Mouse (Mus musculus) heart, embryonic 10.5 days (tissue): ENCODE data around the gene Hic1. TPM values are rescaled to one million over a fixed set of nuclear protein-coding genes. Genes with fewer than 3 reads are reported as not detected.
"Not testable (repeated sequence)": the region's sequence is repeated elsewhere in the genome, so short reads cannot be mapped to it uniquely, and the experiment has no call there.

Experiments used
- DNase-seq: peaks from one replicate; pipeline ENCODE4 v3.0.0-alpha.2; 2017; ENCODE audit warnings: low spot score
- H3K27ac ChIP-seq: fragments of 300-500 bp; sonication (generic); 2 replicates; pipeline ENCODE4 v1.5.1; 2016; ENCODE audit warnings: mild to moderate bottlenecking
- H3K27me3 ChIP-seq: fragments of 300-500 bp; sonication (generic); 2 replicates; pipeline ENCODE4 v1.6.1; 2016; ENCODE audit warnings: mild to moderate bottlenecking; ENCODE audit not compliant: poor library complexity, insufficient read depth, severe bottlenecking
- H3K36me3 ChIP-seq: fragments of 300-500 bp; sonication (generic); 2 replicates; pipeline ENCODE4 v1.6.1; 2016; ENCODE audit warnings: mild to moderate bottlenecking, moderate library complexity
- H3K4me1 ChIP-seq: fragments of 300-500 bp; sonication (generic); 2 replicates; pipeline ENCODE4 v1.6.1; 2016; ENCODE audit warnings: mild to moderate bottlenecking
- H3K4me3 ChIP-seq: fragments of 300-500 bp; sonication (generic); 2 replicates; pipeline ENCODE4 v1.5.1; 2016; ENCODE audit warnings: mild to moderate bottlenecking, moderate library complexity
- H3K9me3 ChIP-seq: fragments of 300-500 bp; sonication (generic); 2 replicates; pipeline ENCODE4 v1.6.1; 2016; ENCODE audit warnings: mild to moderate bottlenecking, moderate library complexity
- WGBS: fragments of 180-500 bp; shearing (Covaris S2); methylation state at CpG from one replicate; pipeline ENCODE4 v1.1.7; 2016; 5-methylcytosine and 5-hydroxymethylcytosine counted together
- polyA plus RNA-seq: library from polyadenylated mRNA; unstranded; fragments of >200 nt; fragmentation: Nextera tagmentation; extraction: Ambion mirVana; gene quantifications from 2 replicates; pipeline ENCODE4 v1.2.1, GENCODE M21; 2016

The Hic1 gene
- polyA plus RNA-seq, 1 experiment from 2014 or later, result 1.9 TPM

DNA sequence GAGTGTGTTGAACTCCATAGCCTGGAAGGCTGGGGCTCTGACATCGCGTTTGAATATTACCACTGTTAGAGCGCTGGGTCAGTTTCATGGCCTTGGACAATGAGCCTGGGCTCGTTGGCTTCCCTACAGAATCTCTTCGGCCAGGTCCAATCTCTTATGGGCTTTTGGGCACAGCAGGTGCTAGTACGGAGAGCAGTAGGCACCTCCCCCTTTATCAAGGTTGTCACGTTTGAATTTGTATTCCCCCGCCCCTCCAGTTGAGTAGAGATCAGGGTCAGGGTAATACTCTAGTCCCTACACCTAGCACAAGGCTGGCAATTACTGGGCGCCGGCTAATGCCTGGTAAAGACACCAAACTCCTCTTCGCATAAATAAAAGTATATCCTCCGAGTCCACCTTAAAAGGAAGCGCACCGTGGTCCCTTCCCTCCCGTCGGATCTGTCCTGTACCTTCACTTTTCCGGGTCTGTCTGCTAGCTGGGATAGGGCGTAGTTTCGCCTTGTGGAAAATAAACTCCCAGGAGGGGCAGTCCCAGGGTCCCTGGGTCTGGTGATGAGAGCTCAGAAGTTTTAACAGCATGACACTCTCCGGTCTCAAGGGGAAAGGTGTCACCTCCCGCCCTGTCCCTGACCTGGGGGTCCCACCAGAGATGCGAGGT is 20.5 kb upstream of the Hic1 start:
- Histone ChIP-seq H3K9me3 (no peaks in the 10 kb centered on the region), H3K27ac (peak overlapping the region; percentile 85), H3K4me3 (peak overlapping the region; percentile 91), H3K27me3 (peaks cover 42% of the 10 kb centered on the region), H3K4me1 (peaks cover 47% of the 10 kb centered on the region), H3K36me3 (peaks cover 11% of the 10 kb centered on the region)
- DNase-seq, result no peak
- under 1% methylated on average over 22 of the region's 22 CpGs for WGBS

DNA sequence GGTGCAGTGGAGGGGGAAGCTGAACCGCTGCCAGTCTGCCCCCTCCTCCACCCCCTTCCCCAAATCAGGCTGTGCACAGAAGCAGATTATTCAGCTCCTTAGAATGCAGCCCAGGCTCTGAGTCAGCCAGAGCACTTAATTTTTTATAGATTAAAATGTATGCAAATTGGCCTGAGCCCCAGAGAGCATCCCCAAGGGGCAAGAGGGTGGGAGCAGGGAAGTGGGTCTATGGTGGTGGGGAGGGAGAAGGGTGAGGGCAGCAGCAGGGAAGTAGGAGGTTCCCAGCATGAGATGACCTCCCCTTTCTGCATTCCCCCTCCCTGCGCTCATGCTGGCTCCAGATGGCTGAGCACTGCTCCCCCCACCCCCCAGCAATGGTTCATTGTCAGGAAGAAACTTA is 15.7 kb upstream of the Hic1 start:
- no peak overlapping the region for H3K27ac ChIP-seq
- H3K36me3 ChIP-seq, result peaks cover 59% of the 10 kb centered on the region
- no peak overlapping the region for H3K4me3 ChIP-seq
- H3K9me3 ChIP-seq, result no peaks in the 10 kb centered on the region
- peaks cover 11% of the 10 kb centered on the region for H3K4me1 ChIP-seq
- WGBS, result 78% methylated on average over 2 of the region's 2 CpGs
- no peaks in the 10 kb centered on the region for H3K27me3 ChIP-seq
- no peak for DNase-seq

DNA sequence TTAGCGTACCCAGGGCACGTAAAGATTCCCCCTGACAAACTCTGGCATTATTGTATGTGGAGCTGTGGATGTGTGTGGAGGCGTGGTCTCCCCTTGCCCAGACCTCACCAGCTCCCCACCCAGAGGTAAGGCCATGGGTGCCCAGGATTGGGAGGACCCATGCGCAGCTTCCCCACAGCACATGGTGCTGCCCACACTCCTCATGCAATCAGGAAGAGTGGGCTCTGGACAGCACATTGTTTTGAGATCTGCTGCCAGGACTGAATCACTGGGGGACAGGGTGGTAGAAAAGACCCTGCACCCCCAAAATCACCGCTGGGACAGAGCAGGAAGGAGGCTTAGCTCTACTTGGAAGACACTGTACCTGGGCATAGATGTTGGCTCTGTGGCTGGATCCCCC is 15.3 kb upstream of the Hic1 start:
- Histone ChIP-seq H3K36me3 (peaks cover 59% of the 10 kb centered on the region), H3K27me3 (no peaks in the 10 kb centered on the region), H3K4me1 (peaks cover 11% of the 10 kb centered on the region), H3K9me3 (no peaks in the 10 kb centered on the region), H3K4me3 (no peak overlapping the region), H3K27ac (no peak overlapping the region)
- DNase-seq, result no peak
- 83% methylated on average over 5 of the region's 5 CpGs for WGBS

DNA sequence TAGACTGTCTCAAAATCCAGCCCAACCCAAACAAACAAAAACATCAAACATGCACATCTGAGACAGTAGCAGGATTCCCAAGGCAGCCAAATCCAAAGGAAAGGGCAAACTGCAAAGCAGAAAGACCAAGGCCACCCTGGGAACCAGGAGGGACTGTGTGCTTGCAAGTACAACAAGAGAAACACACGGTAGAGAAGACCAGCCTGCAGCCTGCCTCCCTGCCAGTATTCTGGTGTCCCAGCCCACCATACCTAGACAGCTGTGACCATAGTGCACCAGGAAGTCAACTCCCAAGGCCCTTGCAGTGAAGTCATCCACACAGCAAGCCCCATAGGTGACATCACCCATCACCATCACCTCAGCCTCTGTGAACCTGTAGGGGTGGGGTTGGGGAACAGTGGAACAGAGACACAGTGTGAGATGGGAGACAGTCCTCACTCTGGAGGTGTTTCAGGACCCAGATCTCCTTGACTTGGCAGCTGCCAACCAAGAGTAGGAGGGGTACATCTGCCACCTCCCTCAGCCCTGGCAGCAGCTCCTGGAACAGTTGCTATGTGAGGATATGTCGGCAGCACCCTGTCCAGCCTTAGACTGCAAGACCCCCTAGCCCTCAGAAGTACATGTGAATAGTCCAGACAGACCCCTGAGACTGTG is 14.7 kb upstream of the Hic1 start:
- no peak for DNase-seq
- Histone ChIP-seq H3K9me3 (no peaks in the 10 kb centered on the region), H3K4me3 (no peak overlapping the region), H3K27ac (no peak overlapping the region), H3K4me1 (peaks cover 11% of the 10 kb centered on the region), H3K36me3 (peaks cover 59% of the 10 kb centered on the region), H3K27me3 (no peaks in the 10 kb centered on the region)
- 80% methylated on average over 2 of the region's 2 CpGs for WGBS

DNA sequence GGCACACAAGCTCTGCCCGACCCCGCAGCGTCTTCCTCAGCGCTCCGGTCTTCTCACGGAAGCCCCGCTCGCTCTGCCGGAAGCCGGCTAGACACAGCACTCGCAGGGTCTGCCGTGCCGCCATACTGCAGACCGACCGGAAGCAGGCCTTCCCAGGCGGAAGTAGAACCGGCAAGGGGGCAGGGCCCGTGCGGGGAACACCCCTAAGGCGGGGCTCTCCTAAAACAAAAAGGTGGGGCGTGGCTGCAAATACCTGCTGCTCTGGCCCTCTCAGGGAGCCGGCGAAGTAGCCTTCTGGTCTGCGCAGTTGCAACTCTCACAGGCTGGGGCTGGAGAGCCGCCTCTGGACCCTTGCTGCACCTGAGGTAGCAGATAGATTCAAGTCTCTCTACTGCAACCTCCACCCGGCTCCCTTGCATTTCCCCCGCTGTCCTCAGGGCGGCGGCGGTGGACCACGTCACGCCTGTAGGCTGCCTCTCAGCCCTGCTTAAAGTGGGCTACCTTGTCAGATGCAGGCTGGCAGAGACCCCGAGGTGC is 9.4 kb upstream of the Hic1 start, which contains the start of gene Ovca2:
Gene Ovca2 (minus strand): TSS at position 164 of the 537 bp plus-strand sequence.
- Histone ChIP-seq H3K36me3 (peaks cover 55% of the 10 kb centered on the region), H3K4me3 (peak within 1 kb of the TSS; percentile 89), H3K9me3 (no peaks in the 10 kb centered on the region), H3K27me3 (peaks cover under 1% of the 10 kb centered on the region; the same call in 1 of the 2 replicates), H3K27ac (peak within 1 kb of the TSS; percentile 91), H3K4me1 (peaks cover 22% of the 10 kb centered on the region)
- under 1% methylated on average over 33 of the region's 33 CpGs for WGBS
- DNase-seq, result peak; percentile 97

DNA sequence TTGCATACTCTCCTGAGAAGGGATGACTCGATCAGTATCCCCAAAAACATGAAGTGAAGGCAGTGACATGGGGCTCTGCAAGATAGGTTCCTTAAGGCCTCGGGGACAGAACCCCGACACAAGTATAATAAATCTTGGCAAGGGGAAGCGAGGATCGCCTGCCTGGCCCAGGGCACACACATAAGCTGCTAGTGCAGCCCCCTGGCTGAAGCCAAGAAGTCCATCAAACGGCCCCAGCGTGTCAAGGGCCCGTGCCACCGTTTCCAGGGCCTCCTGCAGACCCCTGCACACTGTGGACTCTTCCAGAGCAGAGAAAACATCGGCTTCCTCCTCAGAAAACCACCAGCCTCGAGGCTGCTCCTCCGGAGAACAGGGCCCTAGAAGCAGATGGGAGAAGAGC is 8.7 kb upstream of the Hic1 start:
- Histone ChIP-seq H3K36me3 (peaks cover 48% of the 10 kb centered on the region), H3K4me1 (peaks cover 30% of the 10 kb centered on the region), H3K4me3 (peak overlapping the region; percentile 89), H3K27ac (peak overlapping the region; percentile 91), H3K27me3 (peaks cover 8% of the 10 kb centered on the region), H3K9me3 (no peaks in the 10 kb centered on the region)
- 48% methylated on average over 12 of the region's 12 CpGs for WGBS
- DNase-seq, result no peak

DNA sequence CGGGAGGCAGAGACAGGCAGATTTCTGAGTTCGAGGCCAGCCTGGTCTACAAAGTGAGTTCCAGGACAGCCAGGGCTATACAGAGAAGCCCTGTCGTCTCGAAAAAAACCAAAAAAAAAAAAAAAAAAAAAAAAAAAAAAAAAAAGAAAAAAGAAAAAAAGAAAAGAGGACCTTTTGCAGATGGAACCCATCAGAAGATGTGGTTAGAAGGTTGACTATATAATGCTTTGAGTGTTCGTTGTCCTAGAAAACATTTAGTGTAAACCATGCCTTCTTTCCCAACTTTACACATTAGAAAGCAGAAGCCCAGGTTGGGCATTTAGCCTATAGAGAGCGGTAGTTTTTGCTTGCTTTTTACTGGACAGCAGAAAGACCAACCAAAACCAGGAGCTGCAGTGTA is 5.3 kb upstream of the Hic1 start:
- Histone ChIP-seq H3K4me1 (peaks cover 59% of the 10 kb centered on the region), H3K36me3 (peaks cover 18% of the 10 kb centered on the region), H3K27me3 (peaks cover 42% of the 10 kb centered on the region)
- 70% methylated on average over 6 of the region's 6 CpGs for WGBS
- not testable (repeated sequence) for H3K27ac ChIP-seq, H3K9me3 ChIP-seq, DNase-seq, H3K4me3 ChIP-seq

DNA sequence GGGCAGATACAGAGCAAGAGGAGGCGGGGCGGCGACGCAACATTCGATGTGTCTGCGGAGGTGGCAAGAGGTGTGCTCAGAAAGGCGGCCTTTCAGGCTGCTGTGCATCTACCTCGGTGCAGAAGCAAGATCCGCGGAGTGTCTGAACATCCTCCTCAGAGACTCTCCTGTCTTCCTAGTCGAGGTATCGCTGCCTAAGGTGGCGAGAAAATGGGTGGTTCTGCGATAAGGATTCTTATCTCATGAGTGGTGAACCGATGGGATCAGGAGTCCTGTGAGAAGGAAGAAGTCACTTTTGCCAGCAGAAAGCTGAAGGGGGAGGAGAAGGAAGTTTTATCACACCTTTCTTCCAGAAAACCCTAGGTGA is 4.5 kb upstream of the Hic1 start:
- peaks cover 58% of the 10 kb centered on the region for H3K4me1 ChIP-seq
- H3K9me3 ChIP-seq, result no peaks in the 10 kb centered on the region
- H3K36me3 ChIP-seq, result peaks cover 18% of the 10 kb centered on the region
- H3K4me3 ChIP-seq, result peak overlapping the region; percentile 73
- no peak overlapping the region for H3K27ac ChIP-seq
- H3K27me3 ChIP-seq, result peaks cover 50% of the 10 kb centered on the region
- DNase-seq, result no peak
- WGBS, result under 1% methylated on average over 15 of the region's 15 CpGs

DNA sequence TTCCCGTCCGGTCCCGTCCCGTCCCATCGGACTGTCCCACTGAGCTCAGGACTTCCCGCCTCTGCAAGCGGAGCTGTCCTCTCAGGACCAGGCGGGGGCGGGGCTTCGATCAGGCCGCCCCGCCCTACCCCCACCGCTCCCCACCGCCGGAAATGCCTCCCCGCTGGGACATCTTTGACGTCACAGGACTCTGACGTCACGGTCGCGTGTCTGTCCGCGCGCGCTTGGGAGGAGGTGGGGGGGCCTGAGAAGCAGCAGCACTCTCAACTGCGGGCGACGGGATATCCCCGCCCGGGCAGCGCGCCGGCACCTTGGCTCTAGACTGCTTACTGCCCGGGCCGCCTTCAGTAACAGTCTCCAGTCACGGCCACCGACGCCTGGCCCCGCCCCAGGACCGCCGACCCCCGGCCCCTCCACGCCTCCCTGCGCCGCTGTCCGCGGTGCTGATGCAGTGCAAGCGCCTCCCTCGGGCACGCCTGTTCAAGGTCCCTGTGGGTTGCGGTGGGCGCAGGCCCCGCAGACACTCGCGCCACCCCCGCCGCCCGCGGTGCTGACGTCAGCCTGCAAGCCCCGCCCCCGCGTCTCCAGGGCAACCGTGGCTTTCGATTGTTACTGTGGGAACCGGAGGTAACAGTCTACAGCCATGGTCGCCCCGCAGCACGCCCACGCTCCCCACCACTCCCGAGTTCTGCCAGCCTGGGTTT is 3.9 kb upstream of the Hic1 start:
- Histone ChIP-seq H3K27me3 (peaks cover 55% of the 10 kb centered on the region), H3K9me3 (no peaks in the 10 kb centered on the region), H3K36me3 (peaks cover 18% of the 10 kb centered on the region), H3K4me1 (peaks cover 60% of the 10 kb centered on the region), H3K4me3 (peak overlapping the region; percentile 73), H3K27ac (0 out of 2 replicates have a peak overlapping the region, but pooled peaks have one; percentile 53)
- under 1% methylated on average over 71 of the region's 71 CpGs for WGBS
- DNase-seq, result peak; percentile 93

DNA sequence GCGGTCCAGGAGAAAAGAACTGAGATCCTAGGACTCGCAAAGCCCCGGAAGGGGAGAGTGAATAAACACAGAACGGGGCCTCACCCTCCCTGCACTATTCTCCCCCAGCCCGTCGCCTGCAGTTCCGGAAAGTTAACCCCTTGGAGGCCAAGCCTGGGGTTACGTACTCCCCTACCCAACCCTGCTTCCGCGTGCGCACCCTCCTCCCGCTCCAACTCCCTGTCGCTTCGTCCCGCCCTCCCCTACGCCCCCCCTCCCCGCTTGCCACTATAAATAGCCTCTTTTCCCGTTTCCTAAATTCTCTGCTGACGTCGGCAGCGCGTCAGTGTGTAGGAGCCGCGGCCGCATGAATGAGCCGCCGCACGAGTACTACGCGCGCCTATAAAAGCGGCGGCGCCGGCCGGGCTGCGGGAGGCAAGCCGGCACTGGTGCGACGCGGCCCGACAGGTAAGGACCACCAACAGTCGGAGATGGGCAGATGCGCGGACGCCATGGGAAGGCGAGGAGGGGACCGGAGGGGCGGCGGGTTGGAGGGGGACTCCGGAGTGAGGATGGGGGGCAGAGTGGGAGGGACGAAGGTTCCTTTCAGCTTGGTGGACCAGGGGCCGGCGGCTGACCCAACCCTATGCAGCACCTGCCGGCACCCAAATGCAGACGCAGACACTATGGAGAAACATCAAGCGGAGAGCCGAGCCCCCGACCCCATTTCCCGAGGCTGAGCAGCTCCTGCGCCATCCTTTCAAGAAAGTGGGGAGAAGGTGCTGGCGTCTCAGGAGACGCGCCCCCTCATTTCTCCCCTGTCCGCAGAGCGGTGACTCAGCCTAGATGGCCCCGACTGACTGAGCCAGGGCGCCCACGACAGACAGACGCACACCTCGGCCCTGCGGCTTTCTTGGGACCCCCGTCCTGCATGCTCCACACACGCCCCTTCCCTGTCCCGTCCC is 3.1 kb upstream of the Hic1 start:
- Histone ChIP-seq H3K9me3 (no peaks in the 10 kb centered on the region), H3K27ac (0 out of 2 replicates have a peak overlapping the region, but pooled peaks have one; percentile 36), H3K36me3 (peaks cover 12% of the 10 kb centered on the region), H3K27me3 (peaks cover 63% of the 10 kb centered on the region), H3K4me3 (peak overlapping the region; percentile 73), H3K4me1 (peaks cover 61% of the 10 kb centered on the region)
- no peak for DNase-seq
- WGBS, result under 1% methylated on average over 75 of the region's 75 CpGs

DNA sequence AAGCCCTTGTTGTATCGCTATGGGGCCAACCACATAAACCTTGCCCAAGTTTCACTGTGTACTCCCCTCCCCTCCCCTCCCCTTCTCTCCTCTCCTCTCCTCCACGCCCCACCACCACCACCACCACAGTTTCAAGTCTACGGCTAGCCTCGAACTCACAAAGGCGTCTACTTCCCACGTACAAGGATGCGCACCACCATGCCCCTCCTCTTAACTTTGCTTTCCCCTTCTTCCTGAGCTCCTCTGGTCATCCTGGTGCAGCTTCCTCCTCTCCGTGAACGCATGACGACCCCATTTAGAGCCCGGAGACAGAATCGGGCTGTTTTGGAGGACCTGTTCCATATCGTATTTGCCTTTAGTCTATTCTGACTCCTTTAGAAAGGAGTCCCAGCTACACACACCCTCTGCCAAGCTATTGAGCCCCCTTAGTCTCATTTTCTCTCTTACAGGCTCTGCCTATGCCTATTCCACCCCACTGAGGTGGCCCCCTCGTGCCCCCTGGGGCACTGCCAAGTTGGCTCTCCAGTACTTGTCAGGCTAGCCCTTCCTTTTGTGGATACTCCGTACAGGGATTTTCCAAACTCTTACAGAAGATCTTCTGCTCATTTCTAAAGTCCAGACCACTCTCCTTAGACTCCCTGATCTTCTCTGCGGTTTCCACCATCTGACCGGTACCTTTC is 2.0 kb upstream of the Hic1 start:
- Histone ChIP-seq H3K27me3 (peaks cover 74% of the 10 kb centered on the region), H3K36me3 (peaks cover 1% of the 10 kb centered on the region; the same call in 1 of the 2 replicates), H3K4me3 (peak overlapping the region; percentile 73), H3K4me1 (peaks cover 72% of the 10 kb centered on the region), H3K27ac (no peak overlapping the region), H3K9me3 (no peaks in the 10 kb centered on the region)
- DNase-seq, result no peak
- 6% methylated on average over 17 of the region's 17 CpGs for WGBS
